Mouse (Mus musculus) ovary, postnatal 10 days (tissue): ENCODE data around the gene Sox4.

Experiments used
- DNase-seq: peaks from one replicate; pipeline ENCODE4 v3.0.0; 2022; ENCODE audit warnings: low spot score

Sox4 gene

GRCm38 (mm10) chr13:28947740-28948441 lies 5.6 kb downstream of the Sox4 start:
- no peak for DNase-seq

GRCm38 (mm10) chr13:28946565-28947135 lies 6.9 kb downstream of the Sox4 start:
- DNase-seq: no peak

- no peak for DNase-seq
These were observed 7.8 kb downstream of the Sox4 start for GRCm38 (mm10) chr13:28945681-28946080.

DNA sequence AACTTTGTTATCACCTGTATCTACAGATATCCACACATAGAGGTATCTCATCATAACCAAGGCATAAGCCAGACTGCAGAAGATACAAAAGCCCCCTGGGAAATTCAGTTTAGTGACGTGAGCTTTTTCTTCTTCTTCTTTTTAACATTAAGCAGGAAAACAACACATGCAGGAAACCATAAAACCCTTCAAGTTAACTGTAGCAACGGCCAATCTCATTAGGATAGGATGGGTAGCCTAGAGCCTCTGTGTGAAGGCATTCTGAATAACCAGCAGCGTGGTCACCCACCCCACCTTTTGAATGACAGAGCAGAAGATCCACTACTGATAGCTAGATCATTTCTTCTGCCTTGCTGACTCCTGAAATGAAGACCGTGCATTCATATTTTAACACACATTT lies 10.6 kb downstream of the Sox4 start:
- no peak for DNase-seq

DNA sequence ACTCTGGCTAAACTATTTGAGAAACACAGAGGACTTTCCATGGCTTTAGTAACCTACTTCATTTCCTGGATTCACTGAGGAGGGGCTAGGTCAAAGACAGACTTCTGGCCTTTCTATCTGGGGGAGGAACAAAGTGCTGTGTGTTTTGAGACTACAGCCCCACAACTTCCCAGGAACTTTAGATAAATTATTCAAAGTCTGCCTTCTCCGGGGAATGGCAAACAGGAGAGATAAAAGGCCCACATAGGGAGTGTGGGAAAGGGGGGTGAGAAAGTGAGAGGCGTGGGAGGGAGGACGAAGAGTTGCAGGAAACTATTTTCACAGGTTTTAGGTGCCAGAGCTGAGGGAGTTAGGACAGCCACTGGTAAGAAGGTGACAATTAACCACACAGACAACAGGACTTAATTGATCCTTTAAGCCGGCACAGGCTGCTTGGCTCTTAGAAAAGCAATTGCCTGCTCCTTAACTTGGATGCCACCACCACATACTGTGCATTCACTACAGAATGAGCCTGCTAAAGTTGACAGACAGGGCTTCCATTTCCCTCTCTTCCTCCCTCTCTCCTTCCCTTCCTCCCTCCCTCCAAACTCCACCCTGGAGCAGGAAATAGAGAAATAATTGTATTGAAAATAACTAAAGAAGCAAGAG lies 11.4 kb downstream of the Sox4 start:
- DNase-seq: no peak

DNA sequence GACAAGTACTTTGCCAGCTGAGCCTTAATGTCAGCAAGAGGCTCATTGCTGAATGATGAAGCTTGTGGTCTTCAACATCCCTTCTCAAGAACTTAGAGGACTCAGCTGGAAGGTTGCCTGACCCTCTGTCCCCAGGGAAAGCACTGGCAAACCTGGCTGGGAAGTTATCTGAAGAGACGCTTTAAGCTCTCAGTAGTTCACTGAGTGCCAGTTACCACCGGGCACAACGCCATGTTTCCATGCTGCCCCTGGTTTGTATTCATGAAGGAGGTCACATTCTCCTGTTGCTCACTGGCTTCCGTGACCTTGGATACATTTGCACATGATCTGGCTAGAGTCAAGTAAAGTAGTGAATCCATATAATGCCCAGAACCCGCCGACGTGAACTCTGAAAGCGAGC lies 20.1 kb downstream of the Sox4 start:
- no peak for DNase-seq

- no peak for DNase-seq
These were observed 21.7 kb downstream of the Sox4 start for GRCm38 (mm10) chr13:28931776-28932175.

DNA sequence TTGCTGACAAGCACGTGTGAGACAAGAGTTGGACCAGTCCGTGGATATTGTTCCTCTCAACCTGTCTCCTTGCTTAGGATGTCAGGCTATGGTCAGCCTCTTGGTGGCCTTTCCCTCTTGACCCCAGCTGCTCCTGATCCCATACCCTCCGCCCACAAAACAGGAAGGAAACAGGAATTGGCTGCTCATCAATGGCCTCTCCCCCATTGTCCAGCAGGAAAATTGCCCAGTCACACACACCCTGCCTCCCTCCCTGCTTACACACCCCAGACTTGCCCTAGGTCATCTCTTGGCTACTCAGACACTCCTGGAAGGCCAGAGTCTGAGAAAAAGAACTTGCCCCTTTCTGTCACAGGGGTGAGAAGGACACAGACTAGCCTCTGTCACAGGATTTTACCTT lies 22.2 kb downstream of the Sox4 start:
- no peak for DNase-seq

- no peak for DNase-seq
These were observed 23.1 kb downstream of the Sox4 start for GRCm38 (mm10) chr13:28930364-28930763.

- DNase-seq: no peak
These were observed 23.6 kb downstream of the Sox4 start for GRCm38 (mm10) chr13:28929936-28930335.

DNA sequence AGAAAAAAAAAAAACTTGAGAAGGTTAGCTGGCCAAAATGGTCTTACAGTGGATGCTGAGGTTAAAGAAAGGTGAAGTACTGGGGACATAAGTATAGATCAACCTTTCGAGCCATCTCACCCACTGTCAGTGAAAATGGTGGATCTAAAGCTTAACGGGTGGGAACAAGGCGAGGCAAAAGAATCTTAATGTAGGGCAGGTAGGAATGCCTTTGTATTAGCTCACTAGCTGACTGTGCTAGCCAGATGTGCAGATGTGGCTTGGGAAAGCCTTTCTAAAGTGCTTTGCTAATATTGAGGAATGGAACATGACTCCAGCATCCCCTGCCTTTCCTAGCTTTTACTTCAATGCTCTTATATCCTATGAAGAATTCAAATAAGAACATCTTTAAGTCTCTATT lies 30.4 kb downstream of the Sox4 start:
- no peak for DNase-seq

- DNase-seq: no peak
These were observed 35.9 kb downstream of the Sox4 start for GRCm38 (mm10) chr13:28917379-28918250.

GRCm38 (mm10) chr13:28913656-28914055 lies 39.9 kb downstream of the Sox4 start:
- DNase-seq: no peak

- no peak for DNase-seq
These were observed 46.5 kb downstream of the Sox4 start for GRCm38 (mm10) chr13:28906981-28907380.
